Mouse (Mus musculus): ENCODE measurements around the gene Ubfd1.
A peak's percentile ranks its signal among the peaks of the same experiment; 100 is the strongest.

Ubfd1 gene

GRCm38 (mm10) chr7:122066945-122067516 lies at the start of gene Ubfd1, which contains the start of gene Ears2:
TSS of gene Ubfd1 (plus strand) at chr7:122067175.
TSS of gene Ears2 (minus strand) at chr7:122067263.
- DNase-seq (ENCODE audit: low spot score in 2 of 2): peak; percentile 92 to 98

GRCm38 (mm10) chr7:122018247-122018646 lies 48.7 kb upstream of the Ubfd1 start:
- no peak for DNase-seq (ENCODE audit: low spot score in 2 of 2)

GRCm38 (mm10) chr7:122018978-122019377 lies 48.0 kb upstream of the Ubfd1 start:
- DNase-seq (ENCODE audit: low spot score in 2 of 2): no peak

- peak in 1 of 2 experiments; percentile 12 for DNase-seq (ENCODE audit: low spot score in 2 of 2)
These were observed 46.7 kb upstream of the Ubfd1 start for GRCm38 (mm10) chr7:122020273-122020666.

- peak; percentile 70 to 89 for DNase-seq (ENCODE audit: low spot score in 2 of 2)
These were observed 46.2 kb upstream of the Ubfd1 start, which contains the start of gene Gga2 for GRCm38 (mm10) chr7:122020667-122021354. TSS of gene Gga2 (minus strand) at chr7:122021222.

- no peak for DNase-seq (ENCODE audit: low spot score in 2 of 2)
These were observed 44.8 kb upstream of the Ubfd1 start for GRCm38 (mm10) chr7:122022131-122022530.

GRCm38 (mm10) chr7:122033371-122033770 lies 33.6 kb upstream of the Ubfd1 start:
- DNase-seq (ENCODE audit: low spot score in 2 of 2): no peak

GRCm38 (mm10) chr7:122034348-122034747 lies 32.6 kb upstream of the Ubfd1 start:
- no peak for DNase-seq (ENCODE audit: low spot score in 2 of 2)

GRCm38 (mm10) chr7:122044106-122044505 lies 22.9 kb upstream of the Ubfd1 start:
- DNase-seq (ENCODE audit: low spot score in 2 of 2): no peak

- no peak for DNase-seq (ENCODE audit: low spot score in 2 of 2)
These were observed 21.8 kb upstream of the Ubfd1 start for GRCm38 (mm10) chr7:122045181-122045634.

- DNase-seq (ENCODE audit: low spot score in 2 of 2): no peak
These were observed 21.3 kb upstream of the Ubfd1 start for GRCm38 (mm10) chr7:122045711-122046110.

GRCm38 (mm10) chr7:122046813-122047212 lies 20.2 kb upstream of the Ubfd1 start:
- DNase-seq (ENCODE audit: low spot score in 2 of 2): no peak

- DNase-seq (ENCODE audit: low spot score in 2 of 2): no peak
These were observed 18.8 kb upstream of the Ubfd1 start for GRCm38 (mm10) chr7:122048191-122048590.

GRCm38 (mm10) chr7:122050834-122051233 lies 16.1 kb upstream of the Ubfd1 start:
- no peak for DNase-seq (ENCODE audit: low spot score in 2 of 2)

GRCm38 (mm10) chr7:122056633-122057032 lies 10.3 kb upstream of the Ubfd1 start:
- DNase-seq (ENCODE audit: low spot score in 2 of 2): no peak

GRCm38 (mm10) chr7:122065656-122066055 lies 1.3 kb upstream of the Ubfd1 start:
- no peak for DNase-seq (ENCODE audit: low spot score in 2 of 2)

GRCm38 (mm10) chr7:122066102-122066944 lies 652 bp upstream of the Ubfd1 start:
- DNase-seq (ENCODE audit: low spot score in 2 of 2): no peak

- DNase-seq (ENCODE audit: low spot score in 2 of 2): no peak
These were observed 774 bp downstream of the Ubfd1 start for GRCm38 (mm10) chr7:122067517-122068381.

- DNase-seq (ENCODE audit: low spot score in 2 of 2): no peak
These were observed 7.4 kb downstream of the Ubfd1 start for GRCm38 (mm10) chr7:122074374-122074773.

GRCm38 (mm10) chr7:122079798-122080554 lies 13.0 kb downstream of the Ubfd1 start:
- DNase-seq (ENCODE audit: low spot score in 2 of 2): no peak

- no peak for DNase-seq (ENCODE audit: low spot score in 2 of 2)
These were observed 14.1 kb downstream of the Ubfd1 start for GRCm38 (mm10) chr7:122081071-122081470.
